Mouse (Mus musculus): ENCODE data around the gene Ppip5k2. TPM values are rescaled to one million over a fixed set of nuclear protein-coding genes. Genes with fewer than 3 reads are reported as not detected.

Ppip5k2 gene
- total RNA-seq (2021), result 10 to 100 TPM; 20.3 to 23.4 TPM
- long read RNA-seq, experiment 1, full-length matches to known transcripts, result 1 of 9 reads
- long read RNA-seq, experiment 1, partial matches to known transcripts, result 2 of 9 reads
- long read RNA-seq, experiment 1, other reads (novel, unspliced or antisense), result 6 of 9 reads
- long read RNA-seq, experiment 2, full-length matches to known transcripts, result 3 of 10 reads
- long read RNA-seq, experiment 2, partial matches to known transcripts, result 1 of 10 reads
- long read RNA-seq, experiment 2, other reads (novel, unspliced or antisense), result 6 of 10 reads

DNA sequence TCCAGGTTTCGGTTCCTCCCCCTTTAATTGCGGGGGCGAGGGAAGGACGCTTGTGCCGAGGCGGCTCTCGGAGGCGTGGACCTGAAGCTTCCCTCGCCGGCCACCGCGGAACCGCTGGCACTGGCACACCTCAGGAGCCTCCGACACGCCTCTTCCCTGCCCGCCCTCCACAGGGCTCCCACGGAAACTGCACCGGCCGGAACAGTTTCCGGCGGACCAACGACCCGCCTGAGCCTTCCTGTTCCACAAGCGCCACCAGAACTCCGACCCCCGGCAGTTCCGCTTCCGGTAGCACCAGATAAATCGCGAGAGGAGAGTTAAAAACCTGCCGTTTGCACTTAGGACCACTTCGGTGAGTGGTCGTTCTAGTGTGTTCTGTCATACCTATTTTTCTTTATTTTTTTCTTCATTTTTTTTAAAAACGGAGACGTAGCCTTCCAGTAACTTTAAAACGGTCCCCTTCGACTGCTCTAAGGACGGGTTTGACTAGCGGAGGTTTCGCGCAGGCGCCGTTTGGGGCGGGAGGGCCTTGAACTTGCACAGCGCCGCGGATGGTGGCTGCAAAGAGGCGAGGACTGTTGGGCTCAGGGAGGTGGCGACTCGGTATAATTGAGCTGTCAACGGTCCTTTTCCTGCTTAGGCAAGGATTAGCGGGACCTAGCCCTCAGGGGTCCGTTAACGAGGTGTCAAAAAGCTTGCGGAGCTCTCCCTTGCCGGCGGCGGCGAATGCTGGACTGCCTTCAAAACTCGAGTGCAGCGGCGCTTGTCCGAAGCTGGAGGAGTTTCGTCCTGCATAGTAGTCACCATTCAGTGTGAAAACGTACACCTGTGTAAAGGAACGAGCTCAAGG, at the start of gene Ppip5k2, which contains the start of gene Gin1:
Ppip5k2 (minus strand) TSS at position 508 of the 850 bp plus-strand sequence.
Gin1 (plus strand) TSS at position 269 of the 850 bp plus-strand sequence.
- DNase-seq (ENCODE audit: low spot score in 2 of 2), result peak; percentile 94
- intact Hi-C loops (cut with DNase I), result loop anchor here (5.0 kb wide), 1 partner anchor 108 kb away; the partner anchor contains the start of gene D1Ertd622e

DNA sequence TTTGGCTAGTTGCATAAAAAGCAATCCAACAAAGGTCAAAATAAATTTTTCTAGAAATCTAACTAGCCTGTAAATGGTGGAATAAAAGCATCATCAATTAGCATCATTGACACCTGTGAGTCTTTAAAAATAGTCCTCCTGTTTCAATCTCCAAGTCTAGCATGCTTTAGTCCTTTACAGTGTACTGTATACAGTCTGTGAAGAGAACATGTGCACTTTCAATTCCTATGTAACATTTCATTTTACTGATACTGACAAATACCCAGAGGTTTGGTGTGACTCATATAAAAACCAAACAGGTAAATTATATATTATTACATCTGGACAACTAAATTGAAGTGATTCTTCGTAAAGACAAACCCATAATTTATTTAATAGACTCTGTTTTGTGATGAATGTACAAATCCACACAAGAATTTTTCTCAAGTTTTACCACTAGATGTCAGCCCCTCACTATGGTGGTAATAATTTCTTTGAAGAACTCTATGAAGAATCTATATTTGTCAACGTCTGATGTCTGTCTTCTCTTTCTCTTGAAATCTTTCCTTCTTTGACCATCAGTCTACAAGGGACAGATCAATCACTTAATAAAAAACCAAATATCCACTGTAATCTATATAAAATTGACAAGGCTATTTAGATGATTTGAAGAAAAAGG, 39.2 kb upstream of the Ppip5k2 start:
- peak in 1 of 2 experiments; percentile 40 for DNase-seq (ENCODE audit: low spot score in 2 of 2)
- intact Hi-C loops (cut with DNase I), result loop anchor here (2.0 to 10.0 kb wide), 3 partner anchors 315 to 583 kb away; no protein-coding TSS in a partner anchor

DNA sequence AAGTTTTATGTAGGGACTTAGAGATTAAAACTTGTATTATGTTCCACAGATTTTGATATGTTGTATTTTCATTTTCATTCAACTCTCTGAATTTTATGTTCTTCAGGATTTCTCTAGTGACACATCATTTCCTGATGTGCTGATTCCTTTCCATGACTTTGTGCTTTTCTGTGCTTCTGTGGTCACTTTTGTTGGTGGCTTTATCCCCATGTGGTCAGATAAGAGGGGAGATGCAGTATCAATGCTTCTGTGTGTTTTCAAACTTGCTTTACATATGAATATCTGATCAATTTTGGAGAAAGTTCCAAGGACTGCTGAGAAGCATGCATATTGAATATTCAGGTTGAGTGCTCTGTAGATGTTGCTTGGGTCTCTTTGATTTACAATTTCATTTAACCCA, 34.3 kb upstream of the Ppip5k2 start:
- intact Hi-C loops (cut with DNase I), result loop anchor here (5.0 to 10.0 kb wide), 2 partner anchors 310 to 767 kb away; no protein-coding TSS in a partner anchor

DNA sequence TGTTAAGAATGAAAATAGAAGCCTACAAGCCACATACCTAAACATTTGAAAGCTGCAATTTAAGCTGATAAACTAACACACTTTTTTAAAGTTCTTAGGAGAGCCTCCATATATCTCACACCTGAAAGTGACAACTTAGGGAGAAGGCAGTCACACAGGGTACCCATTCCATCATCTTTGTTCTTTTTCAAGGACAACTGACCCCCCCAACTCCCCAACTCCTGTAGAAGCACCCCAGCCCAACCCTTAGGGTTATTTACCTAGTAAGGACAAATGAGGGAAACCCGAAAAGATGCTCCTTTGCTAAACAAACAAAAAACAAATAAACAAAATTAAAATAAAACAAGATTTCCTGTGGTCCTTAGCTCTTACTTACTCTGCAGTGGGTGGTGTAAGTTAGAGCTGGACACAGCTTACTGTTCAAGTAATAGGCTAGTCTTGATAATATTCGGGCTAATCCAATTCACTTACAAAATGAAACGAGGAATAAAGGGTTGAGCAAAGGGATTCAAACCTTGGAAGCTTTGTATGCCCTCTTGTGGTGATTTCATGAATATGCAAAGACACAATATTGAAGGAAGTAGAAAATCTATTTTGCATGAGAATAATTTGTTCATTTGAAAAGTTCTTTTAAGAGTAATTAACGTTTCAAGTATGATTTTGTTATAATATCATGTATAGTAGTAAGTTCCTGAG, 32.1 kb upstream of the Ppip5k2 start:
- DNase-seq (ENCODE audit: low spot score in 2 of 2), result peak in 1 of 2 experiments; percentile 23
- intact Hi-C loops (cut with DNase I), result loop anchor here (5.0 to 10.0 kb wide), 2 partner anchors 308 to 765 kb away; no protein-coding TSS in a partner anchor

More for the DNA sequence above, 34.3 kb upstream of the Ppip5k2 start:
- no peak for DNase-seq (ENCODE audit: low spot score in 2 of 2)

DNA sequence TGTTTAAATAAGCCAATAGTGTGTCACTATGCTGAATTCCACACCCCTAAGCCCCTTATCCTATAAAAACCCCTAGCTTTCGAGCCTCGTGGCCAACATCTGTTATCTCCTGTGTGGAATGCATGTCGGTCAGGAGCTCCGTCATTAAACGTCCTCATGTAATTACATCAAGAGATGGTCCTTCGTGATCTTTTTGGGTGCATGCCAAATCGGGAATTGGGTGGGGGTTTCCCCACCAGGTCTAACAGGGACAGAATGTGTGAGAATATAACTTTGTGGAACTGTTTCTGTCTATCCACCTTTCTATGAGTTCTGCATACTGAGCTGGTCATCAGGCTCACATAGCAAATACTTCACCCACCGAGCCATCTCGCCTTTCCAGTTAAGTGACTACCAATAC, 25.7 kb upstream of the Ppip5k2 start:
- no peak for DNase-seq (ENCODE audit: low spot score in 2 of 2)
- intact Hi-C loops (cut with DNase I), result no loop called here

DNA sequence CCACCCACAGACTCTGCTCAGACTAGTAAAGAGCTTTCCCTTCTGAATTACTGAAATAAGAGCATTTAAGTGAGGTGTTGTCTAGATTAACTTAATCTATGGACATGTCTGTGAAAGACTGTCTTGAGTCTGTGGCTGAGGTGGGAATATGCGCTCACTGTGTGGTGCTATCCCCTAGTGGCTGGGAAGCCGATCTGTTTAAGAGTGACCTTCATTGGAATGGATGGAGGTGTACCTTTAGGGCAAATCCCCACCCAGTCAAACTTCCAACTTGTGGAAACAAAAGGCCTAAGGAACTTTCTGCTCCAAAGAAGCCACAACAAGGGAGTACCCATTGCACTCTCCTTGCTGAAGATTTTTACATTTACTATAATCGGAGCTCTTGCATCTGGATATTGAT, 23.9 kb upstream of the Ppip5k2 start:
- intact Hi-C loops (cut with DNase I), result no loop called here
- DNase-seq (ENCODE audit: low spot score in 2 of 2), result no peak

DNA sequence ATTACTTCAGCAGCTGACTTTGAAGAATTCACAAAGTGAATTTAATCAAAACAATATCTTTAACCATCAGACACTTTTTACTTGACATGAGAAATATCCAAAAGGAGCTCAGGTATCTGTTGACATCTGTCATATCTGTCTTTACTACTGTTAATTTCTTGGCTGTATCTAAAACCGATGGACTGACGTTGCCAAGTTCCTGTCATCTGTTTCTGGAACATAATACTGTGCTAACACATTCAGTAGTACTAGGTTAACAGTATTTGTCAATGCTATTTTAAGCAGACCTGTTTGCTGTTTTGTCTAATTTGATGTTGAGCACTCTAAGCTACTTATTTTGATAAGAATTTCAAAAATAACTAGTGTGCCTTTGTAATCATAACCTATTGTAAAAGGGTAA, 18.3 kb upstream of the Ppip5k2 start:
- intact Hi-C loops (cut with DNase I), result no loop called here

DNA sequence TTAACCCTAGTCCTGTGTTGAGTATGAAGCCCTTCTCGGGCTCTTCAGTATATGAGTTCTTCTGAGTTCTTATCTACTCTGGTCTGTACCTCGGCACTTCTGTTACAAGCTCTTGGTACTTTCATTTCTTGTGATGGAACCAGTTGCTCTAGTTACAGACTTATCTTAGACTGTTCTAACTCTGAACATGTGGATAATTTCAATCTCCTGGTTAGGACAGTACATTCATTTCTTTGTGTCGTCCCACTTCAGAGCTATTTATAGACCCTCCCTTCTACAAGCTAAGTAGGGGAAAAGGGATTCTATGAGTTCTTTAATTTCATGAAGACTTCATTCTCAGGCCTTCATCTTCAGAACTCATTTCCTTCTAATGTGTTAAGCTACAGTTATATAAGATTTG, 17.5 kb upstream of the Ppip5k2 start:
- no peak for DNase-seq (ENCODE audit: low spot score in 2 of 2)
- intact Hi-C loops (cut with DNase I), result no loop called here

More for the DNA sequence above, 18.3 kb upstream of the Ppip5k2 start:
- no peak for DNase-seq (ENCODE audit: low spot score in 2 of 2)

DNA sequence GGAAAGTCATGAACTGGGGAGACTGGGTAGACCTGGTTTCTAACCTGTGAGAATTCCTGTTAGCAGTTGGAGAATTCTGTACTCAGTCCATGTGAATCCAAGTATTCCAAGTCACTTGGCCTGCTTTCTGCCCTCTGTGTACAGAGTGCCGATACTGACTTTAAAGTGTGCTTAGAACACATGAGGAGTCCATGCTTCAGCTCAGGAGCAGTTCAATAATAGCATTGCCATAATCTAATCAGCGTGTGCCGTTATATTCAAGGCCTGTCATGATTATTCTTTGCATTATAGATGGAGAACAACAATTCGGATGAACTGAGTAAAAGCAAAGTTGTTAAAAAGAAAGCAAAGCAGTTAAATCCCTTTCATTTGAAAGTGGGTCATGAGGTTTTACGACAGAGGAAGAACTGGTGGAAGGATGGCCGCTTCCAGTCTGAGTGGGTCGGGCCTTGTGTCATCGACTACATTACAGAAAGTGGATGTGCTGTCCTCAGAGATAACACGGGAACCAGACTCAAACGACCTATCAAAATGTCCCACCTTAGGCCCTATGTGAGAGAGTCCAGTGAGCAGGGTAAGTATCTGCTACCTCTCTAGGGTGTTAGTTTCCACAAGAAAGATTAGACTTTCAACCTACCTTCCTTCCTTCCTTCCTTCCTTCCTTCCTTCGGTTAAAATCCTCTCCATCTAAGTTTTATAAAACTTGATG, 15.6 kb upstream of the Ppip5k2 start:
- intact Hi-C loops (cut with DNase I), result no loop called here

DNA sequence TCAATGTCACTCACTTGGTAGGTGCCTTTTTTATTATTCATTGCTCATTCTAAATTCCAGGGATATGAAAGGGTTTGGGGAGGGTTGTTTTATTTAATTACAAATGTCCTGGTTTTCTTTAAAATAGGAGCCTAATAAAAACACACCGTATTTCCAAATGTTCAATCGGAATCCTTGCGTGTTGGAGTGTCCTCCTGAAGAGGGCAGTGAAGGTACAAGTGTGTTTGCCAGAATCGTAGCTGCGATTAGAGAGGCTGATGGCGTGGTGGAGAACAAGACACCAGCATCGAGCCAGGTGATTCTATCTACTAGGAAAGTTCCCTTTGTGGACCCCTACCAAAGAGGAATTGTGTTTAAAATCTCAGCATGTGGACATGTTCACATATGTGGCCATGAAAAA, 14.7 kb upstream of the Ppip5k2 start:
- intact Hi-C loops (cut with DNase I), result no loop called here
- no peak for DNase-seq (ENCODE audit: low spot score in 2 of 2)

More for the DNA sequence above, 15.6 kb upstream of the Ppip5k2 start:
- no peak for DNase-seq (ENCODE audit: low spot score in 2 of 2)

DNA sequence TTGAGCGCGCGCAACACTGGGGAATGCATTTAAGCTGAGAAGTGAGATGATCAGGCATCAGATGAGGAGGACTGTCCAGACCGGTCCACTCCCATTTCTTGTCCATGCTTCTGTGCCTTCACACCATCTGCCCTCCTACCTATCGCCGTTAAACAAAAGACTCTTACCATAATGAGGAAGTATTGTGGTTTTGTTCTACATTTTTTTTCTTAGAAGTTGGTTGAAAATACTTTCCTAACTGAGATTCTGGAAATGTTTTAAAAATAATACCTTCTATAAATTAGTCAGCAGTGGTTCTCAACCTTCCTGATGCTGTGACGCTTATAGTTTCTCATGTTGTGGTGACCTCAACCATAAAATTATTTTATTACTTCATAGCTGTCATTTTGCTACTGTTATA, 11.5 kb upstream of the Ppip5k2 start:
- no peak for DNase-seq (ENCODE audit: low spot score in 2 of 2)

DNA sequence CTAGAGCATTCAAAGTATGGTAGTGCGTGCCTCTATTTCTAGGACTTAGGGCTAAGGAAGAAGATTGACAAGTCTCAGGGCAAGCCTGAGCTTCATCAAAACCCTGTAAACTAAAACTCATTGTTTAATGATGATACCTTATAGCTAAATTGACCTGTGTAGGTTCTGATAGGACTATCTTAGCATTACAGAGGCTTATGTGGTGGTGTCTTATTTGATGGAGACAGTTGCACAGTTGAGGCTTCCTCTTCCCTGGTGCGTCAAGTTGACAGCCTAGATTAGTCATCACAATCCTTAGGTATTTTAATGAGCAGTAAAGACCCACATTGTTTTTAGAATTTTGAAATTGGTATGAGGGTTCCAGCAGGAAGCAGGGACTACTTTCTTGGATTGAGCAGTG, 3.8 kb upstream of the Ppip5k2 start:
- intact Hi-C loops (cut with DNase I), result no loop called here
- DNase-seq (ENCODE audit: low spot score in 2 of 2), result no peak

More for the DNA sequence above, 11.5 kb upstream of the Ppip5k2 start:
- intact Hi-C loops (cut with DNase I), result no loop called here

DNA sequence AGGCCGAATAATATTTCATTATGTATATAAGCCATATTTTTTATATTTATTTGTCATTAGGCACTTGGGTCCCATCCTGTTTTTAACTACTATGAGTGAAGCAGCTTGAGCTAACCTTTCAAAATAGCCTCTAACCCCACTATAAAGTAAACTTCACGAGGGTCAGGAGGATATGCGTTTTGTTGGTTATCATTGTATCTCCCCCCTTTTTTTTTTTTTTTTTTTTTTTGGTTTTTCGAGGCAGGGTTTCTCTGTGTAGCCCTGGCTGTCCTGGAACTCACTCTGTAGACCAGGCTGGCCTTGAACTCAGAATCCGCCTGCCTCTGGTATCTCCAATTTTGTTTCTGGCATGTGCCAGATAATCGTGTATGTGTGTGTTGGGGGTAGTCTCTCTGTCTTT, 3.2 kb upstream of the Ppip5k2 start:
- no peak for DNase-seq (ENCODE audit: low spot score in 2 of 2)
- intact Hi-C loops (cut with DNase I), result no loop called here

DNA sequence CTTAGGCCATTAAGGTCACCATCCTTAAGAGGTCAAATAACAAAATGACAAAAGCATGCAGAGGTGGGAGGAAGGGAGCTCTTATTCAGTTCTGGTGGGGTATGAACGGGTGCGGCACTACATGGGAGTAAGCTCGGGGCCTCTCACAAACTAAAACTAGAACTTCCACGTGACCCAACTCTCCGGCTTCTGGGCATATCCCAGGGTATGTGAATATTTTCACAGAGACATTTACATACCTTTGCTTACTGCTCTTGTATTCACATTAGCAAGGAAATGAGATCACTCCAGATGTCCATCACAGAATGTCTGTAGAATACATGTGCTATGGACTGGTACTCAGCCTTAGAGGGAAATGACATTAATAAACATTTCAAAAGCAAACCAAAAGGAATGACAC, 1.5 kb upstream of the Ppip5k2 start:
- intact Hi-C loops (cut with DNase I), result no loop called here
- DNase-seq (ENCODE audit: low spot score in 2 of 2), result no peak

DNA sequence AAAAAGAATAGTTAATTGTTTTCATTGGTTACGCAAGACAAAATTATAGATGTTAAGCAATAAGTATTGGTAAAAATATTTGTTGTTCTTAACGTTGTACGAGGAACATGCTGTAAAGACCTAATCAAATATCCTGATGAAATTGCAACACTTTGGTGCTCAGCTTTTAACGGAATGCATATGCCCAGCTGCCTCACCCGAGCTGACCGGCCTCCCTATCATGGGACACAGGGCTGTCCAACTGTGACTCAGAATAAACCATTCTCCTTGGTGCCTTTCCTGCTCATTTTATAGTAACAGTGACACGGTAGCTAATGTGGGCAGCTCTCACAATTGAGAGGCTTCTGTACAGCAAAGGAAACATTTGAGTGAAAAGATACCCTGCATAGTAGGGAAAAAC, 907 bp upstream of the Ppip5k2 start:
- DNase-seq (ENCODE audit: low spot score in 2 of 2), result no peak
- intact Hi-C loops (cut with DNase I), result no loop called here

DNA sequence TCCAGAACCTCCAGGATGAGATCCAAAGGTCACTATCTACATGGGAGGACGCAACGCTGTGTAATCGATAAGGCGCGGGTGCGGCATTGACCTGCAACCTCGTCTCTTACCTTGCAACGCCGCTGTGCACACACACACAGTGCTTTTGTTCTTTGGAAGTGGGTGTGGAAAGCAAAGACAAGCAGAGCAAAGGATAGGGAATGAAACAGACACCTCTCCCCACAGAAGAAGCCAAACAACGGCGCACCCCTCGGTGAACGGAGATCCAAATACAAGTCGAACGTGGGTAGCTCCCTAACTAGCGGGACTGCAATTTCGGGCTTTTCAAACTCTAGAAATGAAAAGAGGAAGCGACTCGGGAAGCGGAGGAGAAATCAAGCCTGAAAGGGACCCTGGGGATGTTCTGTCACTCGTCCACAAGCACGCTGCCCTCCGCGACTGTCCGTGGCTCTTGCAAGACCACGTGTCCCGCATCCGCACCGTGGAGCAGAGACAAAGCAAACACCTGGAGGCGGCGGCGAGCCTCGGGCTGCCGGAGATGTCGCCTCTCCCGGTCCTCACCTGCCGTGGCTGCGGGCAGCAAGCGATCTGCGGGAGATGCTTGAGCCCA, 812 bp downstream of the Ppip5k2 start:
- peak; percentile 12 to 41 for DNase-seq (ENCODE audit: low spot score in 2 of 2)
- intact Hi-C loops (cut with DNase I), result loop anchor here (5.0 kb wide), 1 partner anchor 107 kb away; the partner anchor contains the start of gene D1Ertd622e

DNA sequence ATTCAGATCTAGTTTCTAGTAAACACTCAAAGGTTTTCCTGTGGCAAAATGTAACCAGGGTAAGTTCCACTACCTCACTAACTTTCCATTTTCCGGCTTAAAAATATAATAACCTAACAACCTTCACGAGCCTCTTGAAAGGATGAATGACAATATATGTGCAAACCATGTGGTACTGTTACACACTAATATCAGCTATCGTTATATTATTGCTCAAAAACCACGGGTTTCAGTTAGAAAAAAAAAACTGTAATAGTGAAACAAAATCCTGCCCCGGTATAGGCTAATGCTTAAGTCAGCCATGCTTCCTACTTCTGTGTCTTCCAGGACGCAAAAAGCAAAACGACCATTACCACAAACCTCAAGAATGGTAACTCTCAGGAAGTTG, 1.3 kb downstream of the Ppip5k2 start:
- intact Hi-C loops (cut with DNase I), result loop anchor here (5.0 kb wide), 1 partner anchor 107 kb away; the partner anchor contains the start of gene D1Ertd622e
- DNase-seq (ENCODE audit: low spot score in 2 of 2), result no peak

DNA sequence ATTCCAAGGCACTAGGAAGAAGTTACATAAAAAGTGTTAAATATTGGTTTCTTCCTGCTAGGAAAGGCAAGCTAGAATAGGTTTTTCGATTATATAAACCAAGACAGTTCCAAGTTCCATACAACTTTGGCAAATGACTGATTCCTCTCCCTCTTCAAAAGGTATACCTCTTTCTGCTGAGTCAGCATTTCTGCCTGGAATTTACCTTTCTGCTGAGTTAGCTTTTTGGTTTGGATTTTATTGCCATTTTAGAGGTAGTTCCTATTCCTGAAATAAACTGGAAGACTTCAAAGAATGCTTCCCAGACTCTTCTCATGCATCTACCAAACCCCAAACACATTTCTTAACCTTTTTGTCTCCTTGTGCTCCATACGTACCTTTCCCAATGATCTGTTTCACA, 2.1 kb downstream of the Ppip5k2 start:
- no peak for DNase-seq (ENCODE audit: low spot score in 2 of 2)
- intact Hi-C loops (cut with DNase I), result loop anchor here (5.0 kb wide), 1 partner anchor 106 kb away; the partner anchor contains the start of gene D1Ertd622e
